Comparison of ENCODE assay signal across 18 mouse cellular contexts in the genomic region with DNA sequence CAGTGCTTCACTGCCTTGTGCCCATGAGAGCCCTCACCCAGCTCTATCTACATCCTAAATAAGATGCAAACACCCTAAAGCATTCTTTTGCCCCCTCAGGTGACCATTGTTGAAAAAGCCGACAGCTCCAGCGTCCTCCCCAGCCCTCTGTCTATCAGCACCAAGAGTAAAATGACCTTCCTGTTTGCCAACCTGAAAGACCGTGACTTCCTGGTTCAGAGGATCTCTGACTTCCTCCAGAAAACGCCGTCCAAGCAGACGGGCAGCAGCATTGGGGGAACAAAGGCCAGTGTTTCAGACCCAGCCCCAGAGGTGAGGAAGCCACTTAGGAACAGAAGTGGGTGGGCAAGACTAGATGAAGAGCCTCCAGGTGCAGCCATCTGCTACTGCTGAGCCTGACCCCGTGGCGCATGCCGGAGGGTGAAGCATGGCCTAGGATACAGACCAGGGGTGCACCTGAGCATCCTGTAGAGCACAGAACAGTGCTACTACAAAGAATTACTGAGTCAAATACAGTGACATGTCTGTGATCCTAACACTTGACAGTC.
"Had no signal": no experiment of that assay in that cellular context is flagged by ENCODE, and none has a peak within 500 bp of the region (broad histone marks: within the 10 kb centered on the region; RNA-seq: fewer than 3 reads in every experiment).

No protein-coding gene starts in this region.

- H3K4me1 ChIP-seq: midbrain, embryonic 13.5 days; stomach, embryonic 15.5 days had no signal

- H3K9ac ChIP-seq: lung, embryonic 15.5 days; midbrain, embryonic 13.5 days; neural tube, embryonic 13.5 days; neural tube, embryonic 15.5 days; stomach, embryonic 15.5 days had no signal

- H3K4me2 ChIP-seq: lung, embryonic 15.5 days; midbrain, embryonic 11.5 days; midbrain, embryonic 13.5 days; neural tube, embryonic 13.5 days; neural tube, embryonic 15.5 days; stomach, embryonic 15.5 days had no signal

- H3K4me3 ChIP-seq: lung, embryonic 15.5 days; megakaryocyte, embryonic 14.5 days; midbrain, embryonic 13.5 days; myocyte; neural tube, embryonic 13.5 days; neural tube, embryonic 15.5 days; stomach, embryonic 15.5 days had no signal

- H3K27ac ChIP-seq: lung, embryonic 15.5 days; macrophage; midbrain, embryonic 13.5 days; neural tube, embryonic 13.5 days; neural tube, embryonic 15.5 days; stomach, embryonic 15.5 days; stomach, postnatal 0 days had no signal

- H3K27me3 ChIP-seq: lung, embryonic 15.5 days; megakaryocyte, embryonic 14.5 days; midbrain, embryonic 13.5 days; neural tube, embryonic 13.5 days; neural tube, embryonic 15.5 days; stomach, embryonic 15.5 days had no signal

- ATAC-seq: midbrain, embryonic 13.5 days; midbrain, embryonic 16.5 days had no signal

- DNase-seq: lung, adult 2 months; lung, postnatal 14 days; retina, postnatal 1 day; right cerebral cortex, adult 18-20 months; thymus, adult 2 months; thymus, postnatal 25 days; thymus, postnatal 4 days had no signal

- H3K9me3 ChIP-seq: lung, embryonic 15.5 days; megakaryocyte, embryonic 14.5 days; midbrain, embryonic 13.5 days; neural tube, embryonic 13.5 days; neural tube, embryonic 15.5 days; stomach, embryonic 15.5 days had no signal
